Mouse (Mus musculus) adrenal gland, postnatal 14 days (tissue): ENCODE data around the gene Pkp4. TPM values are rescaled to one million over a fixed set of nuclear protein-coding genes. Genes with fewer than 3 reads are reported as not detected.
"Not testable (repeated sequence)": the region's sequence is repeated elsewhere in the genome, so short reads cannot be mapped to it uniquely, and the experiment has no call there.

Source experiments
- DNase-seq: peaks from one replicate; pipeline ENCODE4 v3.0.0; 2021; ENCODE audit warnings: mixed read lengths
- total RNA-seq: library from RNA; stranded (reverse); gene quantifications from 2 replicates; pipeline ENCODE4 v1.2.3, GENCODE M21; 2021

Gene Pkp4
- total RNA-seq, 1 experiment from 2014 or later: 74.7 TPM

DNA sequence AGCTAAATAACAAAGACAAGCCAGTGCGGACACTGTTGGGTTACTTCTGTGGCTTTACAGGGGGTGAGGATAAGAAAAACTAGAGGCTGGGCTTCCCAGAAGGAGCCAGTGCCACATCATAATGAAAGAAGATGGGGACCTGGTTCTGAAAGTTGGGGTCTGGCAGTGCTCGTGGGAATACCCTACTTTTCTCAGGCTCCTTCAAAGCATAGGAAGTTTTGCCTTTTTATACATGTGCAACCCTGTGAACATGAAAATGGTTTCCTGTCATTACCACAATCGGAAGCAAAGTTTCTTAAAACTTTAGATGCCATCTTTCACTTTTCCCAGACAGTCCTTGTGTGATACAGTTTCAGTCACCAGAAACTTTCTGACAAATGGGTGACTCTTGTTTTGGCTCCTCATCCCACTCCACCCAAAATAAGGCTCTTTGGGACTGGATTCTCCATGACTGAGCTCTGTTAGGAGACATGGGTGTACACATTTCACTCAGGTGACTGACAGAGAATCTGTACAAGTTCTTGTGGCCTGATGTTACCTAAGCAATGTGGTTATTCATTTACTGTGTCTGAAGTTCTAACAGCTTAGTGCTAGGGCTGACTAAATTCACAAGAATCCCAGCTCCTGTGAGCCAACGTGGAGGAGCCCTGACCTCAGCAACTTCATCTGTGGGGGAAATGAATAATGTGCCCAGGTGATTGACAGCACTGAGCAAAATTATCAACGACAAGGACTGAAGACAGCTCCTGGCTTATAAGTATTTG is 179.3 kb downstream of the Pkp4 start:
- DNase-seq: no peak

DNA sequence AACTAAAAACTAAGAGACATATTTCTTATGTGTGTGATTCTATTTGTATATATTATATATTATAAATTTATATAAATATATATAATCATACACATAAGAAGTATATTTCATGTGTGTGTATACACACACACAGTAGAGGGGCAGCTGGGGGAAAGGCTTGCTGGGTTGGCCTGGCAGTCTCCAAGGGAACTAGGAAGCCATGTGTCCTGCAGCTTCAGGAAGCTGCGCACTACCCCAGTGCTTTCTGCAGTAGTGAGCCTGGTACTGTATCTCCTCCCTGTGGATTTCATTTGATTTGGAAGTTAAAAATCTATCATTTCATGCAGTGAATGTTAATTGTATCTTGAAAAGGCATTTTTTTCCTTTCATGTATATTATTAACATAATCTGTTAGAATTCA is 180.2 kb downstream of the Pkp4 start:
- no peak for DNase-seq

DNA sequence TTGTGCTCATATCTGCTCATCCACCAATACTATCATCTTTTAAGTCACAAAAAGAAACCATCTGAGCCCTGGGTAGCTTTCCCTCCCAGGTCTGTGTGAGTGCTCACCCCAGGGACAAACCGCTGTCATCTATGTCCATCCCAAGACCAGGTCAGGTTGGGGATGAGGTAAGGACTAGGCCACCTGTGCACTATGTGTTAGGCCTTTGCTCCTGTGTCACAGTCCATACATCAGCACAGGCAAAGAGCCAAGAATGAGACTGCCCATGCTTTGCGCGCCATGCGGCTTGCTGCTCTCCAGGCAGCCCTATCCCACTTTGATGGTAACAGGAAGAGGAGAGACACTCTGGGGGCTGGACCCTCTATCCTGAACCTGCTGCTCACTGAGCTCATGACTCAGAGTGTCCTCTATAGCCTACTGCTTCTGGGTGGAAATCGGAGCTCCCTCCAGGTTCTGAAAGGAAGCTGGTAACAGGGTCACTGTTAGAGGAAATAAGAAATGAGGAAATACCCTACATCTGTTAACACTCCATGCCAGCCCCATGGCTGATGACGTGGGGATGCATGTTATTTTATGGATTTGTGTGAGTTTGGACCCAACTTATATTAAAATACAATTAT is 182.1 kb downstream of the Pkp4 start:
- DNase-seq: no peak

DNA sequence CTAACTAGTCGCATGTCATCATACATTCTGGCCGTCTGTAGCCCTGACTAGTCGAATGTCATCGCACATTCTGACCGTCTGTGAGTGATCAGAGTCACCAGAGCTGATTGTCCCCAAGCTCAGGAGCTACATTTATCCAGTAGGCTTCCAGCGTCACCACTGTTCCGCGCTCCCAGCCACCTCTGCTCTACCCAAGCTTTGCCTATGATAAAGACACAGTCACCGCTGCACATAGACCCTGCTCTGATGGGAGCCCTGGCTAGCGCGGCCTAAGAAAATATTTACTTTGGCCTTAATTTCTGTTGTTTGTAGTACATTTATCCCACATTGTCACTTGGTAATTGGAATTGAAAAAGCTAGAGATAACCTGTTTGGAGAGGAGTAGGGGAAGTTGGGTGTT is 183.2 kb downstream of the Pkp4 start:
- no peak for DNase-seq

DNA sequence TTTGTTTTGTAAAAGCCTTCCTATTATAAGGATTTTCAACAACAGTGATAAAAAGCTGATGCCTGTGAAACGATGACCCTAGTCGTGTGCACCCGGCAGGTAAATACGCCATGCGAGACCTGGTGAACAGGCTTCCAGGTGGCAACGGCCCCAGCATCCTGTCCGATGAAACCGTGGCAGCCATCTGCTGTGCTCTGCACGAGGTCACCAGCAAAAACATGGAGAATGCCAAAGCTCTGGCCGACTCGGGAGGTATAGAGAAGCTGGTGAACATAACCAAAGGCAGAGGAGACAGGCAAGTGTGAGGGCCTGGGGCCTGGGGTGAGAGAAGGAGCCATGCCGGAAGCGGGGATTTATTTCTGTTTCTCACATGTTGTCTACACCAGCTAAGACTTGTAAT is 184.0 kb downstream of the Pkp4 start:
- DNase-seq: no peak

DNA sequence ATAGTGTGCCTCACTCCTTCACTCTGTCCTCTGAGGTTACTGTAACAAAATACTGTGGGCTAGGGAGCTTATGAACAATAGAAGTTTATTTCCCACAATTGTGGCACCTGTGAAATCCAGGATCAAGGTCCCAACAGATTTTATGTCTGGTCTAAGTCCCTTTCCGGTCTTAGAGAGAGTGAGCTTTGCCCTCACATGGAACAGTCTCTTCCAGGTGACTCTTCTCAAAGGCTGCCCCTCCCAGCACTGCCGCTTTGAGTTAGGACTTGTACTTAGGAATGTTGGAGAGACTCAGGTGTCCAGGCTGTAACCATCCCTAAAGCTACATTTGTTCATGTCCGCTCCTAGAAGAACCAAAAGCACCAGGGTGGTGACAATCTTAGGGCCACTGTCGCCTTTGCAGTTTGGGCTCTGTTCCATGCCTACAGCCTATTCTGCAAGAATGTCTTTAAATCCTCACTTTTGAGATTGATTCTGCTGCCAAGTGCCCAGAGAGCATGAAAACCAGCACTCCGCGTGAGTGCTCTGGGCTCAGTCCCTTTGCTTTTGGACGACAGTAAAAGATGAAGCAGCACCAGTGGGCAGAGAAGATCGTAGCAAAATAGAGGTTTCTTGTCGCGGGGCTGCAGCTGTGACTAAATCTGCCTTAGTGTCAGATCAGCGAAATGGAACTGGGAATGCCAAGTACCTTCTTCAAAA is 184.6 kb downstream of the Pkp4 start:
- DNase-seq: no peak

DNA sequence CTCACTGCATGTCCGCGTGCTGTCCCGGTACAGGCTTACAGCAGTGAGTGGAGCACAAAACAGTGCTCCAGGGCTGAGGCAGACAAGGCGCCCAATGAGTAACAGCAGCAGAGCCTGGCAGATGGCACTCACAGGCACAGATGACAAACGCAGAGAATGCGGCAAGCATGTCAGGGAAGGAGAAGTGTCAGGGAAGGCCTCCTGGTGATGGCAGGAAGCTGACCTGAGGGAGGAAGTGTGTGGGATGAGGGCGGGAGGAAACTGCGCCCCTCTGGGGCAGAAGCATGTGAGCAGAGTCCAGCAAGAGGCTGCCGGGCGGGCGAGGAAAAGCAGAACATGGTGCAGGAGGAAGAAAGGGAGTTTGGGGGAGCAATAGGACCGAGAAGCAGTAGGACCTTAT is 185.8 kb downstream of the Pkp4 start:
- DNase-seq: peak; percentile 24

DNA sequence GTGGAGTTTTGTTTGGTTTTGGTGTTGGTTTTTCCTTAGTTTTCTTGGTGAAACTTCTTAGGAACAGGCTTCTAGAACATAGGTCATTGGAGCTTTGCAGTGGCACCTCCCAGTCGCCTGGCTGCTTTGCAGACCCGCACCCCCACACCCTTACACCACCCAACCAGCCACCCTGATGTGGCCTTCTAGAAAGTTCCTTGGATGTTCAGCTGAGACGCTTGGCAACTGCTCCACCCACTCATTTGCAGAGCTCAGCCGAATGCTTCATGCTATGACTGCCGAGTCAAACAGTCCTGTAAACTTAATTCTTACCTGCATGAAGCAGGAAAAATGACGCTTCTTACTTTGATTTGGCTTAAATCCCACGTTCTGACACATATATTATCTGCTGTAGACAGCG is 187.9 kb downstream of the Pkp4 start:
- no peak for DNase-seq

DNA sequence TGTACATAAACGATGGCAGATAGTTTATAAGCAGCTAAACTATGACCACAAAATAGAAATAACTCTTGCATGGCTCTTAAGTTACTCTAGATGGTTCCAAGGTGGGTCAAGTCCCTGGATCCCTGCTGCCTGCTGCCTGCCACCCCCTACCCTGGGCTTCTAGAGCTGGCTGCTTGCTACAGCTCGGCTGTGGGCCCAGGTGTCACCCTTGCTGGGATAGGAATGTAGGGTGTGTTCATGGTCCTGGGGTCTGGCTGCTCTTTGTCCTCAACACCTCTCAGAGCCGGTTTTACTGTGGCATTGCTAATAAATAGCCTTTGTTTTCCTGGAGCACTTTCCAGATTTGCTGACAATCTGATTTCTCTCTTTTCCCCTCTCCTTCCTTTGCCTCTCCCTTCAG is 189.4 kb downstream of the Pkp4 start:
- no peak for DNase-seq

DNA sequence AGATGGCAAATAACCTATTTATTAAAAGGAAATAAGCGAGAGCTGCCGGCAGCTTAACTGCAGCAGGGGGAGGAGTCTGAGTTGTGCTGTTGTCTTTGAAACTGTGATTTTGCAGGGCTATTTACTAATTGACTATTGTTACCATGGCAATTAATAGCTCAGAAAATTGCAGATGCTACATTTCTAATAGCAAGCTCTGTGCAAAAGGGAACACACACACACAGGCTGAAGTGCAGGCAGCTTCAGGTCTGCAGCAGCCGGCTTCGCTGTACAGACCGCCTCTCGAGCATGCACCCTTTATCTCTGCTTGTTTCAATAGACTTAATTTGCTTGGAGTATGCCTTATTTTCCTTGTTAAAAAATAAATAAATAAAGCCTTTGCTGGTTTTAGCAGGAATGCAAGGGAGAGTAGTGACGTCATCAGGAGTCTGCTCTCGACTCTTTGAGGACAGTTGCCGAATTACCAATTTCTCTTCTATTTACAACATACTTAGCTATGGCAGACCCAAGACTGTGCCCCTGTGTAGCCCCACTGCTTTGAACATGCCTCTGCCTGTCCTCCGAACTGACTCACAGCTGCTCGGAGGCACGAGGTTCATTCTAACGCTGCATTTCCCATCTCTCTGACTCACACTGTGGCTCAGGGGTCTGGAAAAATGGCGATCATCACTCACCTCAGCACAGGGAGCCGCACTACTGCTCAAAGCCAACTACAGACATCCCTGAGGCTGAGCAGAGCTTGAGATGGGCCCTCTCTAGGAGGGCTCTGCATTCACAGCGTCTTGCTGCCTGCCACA is 190.9 kb downstream of the Pkp4 start:
- DNase-seq: no peak

DNA sequence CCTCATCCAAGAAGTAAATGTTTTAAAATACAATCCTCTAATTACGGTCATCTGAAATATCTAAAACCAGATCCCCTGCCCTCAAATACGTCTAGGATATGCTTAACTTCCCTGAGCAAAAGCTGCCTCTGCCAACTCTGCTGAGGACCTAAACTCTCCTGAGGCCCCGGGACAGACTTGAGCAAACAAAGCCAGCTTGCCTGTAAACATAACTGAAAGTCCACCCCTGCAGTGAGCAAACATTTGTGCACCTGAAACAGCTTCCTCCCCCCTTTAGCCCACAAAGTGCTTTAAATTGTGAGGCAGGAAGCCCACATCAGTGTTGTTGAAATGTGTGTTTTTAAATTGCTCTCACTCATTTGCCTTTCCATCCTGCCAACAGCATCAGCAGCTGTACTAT is 193.2 kb downstream of the Pkp4 start:
- DNase-seq: no peak

DNA sequence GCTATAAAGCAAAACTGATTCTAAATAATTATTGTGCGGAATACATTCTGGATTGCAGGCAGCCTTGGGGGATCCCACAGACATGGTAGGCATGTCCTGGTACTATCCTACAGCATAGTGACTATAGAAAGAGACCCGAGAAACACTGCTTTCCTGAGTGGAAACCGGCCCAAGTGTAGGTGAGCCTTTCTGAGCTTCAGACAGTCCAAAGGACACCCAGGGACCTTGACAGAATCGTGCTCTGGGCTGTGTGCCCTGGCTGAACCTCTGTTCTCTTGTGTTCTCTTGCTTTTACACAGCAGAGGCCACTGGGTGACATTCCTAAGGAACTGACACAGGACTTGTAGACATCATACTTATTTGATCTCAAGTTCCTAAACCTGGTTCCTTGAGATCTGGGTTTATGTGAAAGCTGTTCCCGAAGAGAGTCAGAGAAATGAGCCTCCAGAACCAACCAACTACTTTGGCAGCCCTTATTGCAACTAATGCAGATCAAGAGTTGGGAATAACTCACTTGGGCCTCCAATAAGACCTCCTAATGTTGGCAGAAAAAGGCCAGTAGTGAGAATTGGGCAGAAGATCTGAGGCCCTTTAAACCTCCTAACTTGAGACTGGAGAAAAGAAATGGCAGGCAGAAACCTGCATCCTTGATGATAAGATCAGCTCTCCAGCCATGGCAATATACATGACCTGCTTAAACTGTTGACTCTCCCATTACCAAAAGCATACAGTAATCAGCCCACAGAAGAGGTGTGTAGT is 195.1 kb downstream of the Pkp4 start:
- DNase-seq: no peak

DNA sequence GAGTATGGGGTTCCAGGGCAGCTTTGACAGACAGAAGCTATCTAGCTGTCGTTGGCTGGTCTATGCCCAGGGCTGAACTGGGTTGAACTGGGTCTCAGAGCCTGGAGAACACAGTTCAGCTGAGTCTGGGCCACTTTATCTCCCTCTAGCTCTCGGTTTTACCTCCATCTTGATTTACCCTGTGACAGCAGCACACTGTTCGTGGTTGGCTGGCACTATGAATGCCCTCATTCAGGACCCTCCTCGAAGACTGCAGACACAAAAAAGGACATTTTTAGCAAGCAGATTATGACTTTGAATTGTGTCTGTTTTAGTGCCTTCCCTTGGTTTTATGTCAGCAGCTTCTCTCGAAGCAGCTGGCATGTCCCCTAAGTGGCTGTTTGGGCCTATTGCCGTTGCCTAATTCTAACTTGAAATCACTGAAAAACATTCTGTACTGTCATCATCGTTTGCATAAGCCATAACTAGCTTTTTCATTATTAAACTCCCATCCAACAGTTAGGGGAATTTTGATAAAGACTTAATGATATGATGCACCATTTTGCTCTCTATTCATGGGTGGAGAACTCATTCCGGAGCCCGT is 199.2 kb downstream of the Pkp4 start:
- DNase-seq: no peak

DNA sequence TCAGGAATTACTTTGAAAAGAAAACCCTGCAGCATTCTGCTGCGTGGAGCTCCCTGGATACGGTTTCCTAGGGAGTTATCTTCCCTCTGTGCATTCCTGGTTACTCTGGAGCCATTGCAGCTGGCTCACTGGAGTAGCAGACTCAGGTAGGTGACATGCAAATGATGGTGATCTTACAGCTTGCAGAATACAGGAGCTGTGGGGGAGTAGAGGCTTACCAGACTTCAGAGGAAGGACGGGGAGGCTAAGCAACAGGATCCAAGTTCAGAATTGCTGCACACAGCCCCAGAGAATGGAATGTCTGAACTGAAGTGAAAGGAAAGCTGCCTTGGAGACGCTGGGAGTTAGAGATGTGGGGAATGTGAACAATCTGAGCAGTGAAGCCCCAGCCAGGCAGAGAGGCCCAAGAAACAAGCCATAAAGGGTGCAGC is 200.7 kb downstream of the Pkp4 start:
- no peak for DNase-seq

DNA sequence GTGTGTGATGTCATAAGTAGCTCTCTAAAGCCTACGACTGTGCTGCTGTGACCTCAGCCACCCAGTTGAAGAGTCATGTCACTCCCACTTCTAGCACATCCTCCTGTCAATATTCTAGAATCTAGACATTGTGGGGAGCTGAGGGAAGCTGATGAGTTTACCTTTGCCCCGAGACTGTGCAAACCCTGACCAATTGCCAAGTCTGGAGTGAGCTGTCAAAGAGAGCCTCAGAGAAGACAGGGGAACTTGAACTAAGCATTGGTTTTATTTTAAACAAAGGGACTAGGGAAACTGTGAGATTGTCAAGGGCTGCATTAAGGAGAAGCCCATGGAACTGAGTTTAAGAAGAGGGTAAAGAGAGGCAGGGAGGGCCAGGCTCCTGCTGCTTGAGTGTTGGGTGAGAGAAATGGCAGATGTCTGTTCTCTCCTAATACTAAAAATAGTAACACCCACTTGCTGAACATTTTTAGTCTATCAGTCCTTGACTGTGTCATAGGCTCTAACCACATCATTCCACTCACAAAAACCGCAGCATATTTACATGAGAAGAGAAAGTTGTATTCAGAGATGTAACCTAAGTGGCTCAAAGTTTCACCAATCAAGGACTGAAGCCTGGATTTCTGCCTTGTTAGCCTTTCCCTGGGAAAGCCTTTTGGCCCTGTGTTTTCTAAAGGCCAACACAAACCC is 203.6 kb downstream of the Pkp4 start:
- no peak for DNase-seq

DNA sequence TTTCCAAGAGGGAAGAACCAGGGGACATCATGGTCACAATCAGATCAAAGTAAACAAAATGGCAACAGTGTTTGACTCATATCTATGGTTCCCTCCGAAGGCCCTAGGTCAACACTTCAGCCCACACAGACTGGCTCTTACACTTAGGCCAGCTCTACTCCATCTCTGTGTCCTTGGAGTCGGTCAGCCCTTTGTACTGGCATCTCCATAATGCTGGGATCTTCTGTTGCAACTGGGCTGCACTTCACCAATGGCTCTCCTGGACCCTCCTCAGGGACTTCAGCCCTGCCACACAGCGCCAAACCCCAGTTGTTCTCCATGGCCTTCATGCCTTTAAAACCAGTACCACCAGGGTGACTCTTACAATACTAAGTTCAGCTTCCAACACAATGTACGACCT is 206.5 kb downstream of the Pkp4 start:
- DNase-seq: no peak

DNA sequence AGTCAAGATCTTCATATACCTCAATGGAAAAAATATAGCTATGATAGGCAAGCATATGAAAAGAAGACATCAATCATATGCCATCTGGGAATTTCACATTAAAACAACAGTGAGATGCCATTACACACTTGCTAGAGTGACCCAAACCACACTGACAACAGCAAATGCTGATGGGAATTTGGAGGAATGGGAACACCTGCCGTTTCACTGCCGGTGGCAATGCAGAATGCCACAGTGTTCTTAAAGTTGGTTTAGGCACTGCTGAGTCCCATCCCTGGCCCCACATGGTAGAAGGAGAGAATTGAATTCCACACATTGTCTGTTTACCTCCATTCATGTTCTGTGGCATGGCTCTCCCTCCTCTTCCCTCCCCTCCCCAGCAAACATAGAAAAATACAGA is 212.5 kb downstream of the Pkp4 start:
- DNase-seq: no peak

DNA sequence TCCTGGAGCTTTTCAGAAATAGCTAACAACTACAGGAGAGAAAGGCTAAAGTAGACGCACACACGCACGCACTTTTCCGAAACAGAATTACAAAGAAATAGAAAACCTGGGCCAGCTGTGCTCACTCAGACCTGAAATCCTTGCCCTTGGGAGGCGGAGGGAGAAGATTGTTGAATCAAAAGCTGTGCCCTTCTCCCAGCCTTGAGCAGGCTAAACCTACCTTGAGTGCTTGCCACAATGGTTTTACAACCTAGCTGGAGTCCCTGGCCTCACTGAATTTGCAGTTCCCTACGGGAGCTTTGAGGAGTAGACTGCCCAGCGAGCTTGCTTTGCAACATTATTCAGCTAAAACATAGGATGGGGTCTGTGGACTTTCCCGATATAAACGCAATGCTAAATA is 217.4 kb downstream of the Pkp4 start:
- no peak for DNase-seq

DNA sequence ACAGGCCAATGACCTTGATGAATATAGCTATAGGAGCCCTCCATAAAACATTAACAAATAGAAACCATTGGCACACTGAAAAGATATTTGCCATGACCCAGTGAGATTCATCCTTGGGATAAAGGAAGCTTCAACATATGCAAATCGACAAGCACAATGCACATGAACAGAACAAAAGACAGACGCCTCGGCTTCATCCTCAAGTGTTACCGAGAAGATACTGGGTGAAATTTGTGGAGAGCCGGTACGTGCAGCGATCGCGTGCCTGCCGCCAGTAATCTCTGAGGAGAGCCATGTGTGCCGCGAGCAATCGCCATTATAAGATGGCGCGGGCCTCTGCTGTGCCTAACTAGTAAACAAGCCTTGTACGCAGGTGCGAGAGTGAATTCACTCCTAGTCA is 218.2 kb downstream of the Pkp4 start:
- not testable (repeated sequence) for DNase-seq

DNA sequence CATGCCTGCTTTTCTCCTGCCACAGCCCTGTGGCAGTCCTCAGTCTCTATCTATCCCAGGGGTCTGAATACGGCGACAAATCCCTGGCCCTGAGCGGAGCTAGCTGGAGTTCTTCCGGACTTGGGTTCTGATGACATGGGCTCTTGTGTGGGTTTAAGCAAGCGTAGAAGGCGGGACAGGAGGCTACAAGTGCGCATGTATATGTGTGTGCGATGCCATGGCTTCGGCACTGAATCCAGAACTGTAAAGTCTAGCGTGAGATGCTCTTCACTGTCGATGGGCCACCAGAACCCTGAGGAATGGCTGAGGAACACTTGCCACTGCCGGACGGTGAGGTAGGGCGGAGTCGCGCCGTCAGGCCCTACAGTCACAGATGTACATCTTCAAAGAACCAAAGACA is 222.6 kb downstream of the Pkp4 start:
- no peak for DNase-seq
